In the genomic region with DNA sequence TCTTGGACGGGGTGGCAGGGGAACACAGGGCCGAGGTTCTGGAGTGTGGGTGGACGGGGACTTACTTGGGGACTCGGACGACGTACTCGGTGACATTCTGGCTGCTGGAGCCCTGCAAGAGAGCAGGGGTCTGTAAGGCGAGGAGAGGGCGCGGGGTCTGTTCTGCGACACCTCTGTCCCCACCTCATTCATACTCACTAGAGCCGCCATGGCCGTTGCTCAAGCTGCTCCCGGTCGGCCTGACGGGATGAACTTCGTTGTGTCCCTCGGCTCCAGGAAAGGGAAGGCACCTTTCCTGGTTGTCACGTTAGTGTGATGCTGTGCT, we compare ENCODE assay signal across 8 mouse cellular contexts. TPM values are rescaled to one million over a fixed set of nuclear protein-coding genes. Genes with fewer than 3 reads are reported as not detected.
DNase-seq lines count a peak whose midpoint lies in the region; ATAC-seq and TF ChIP-seq lines count a peak whose summit lies in the region.

No protein-coding gene starts in this region.

- H3K4me1 ChIP-seq in kidney, postnatal 0 days (replicated peaks; ENCODE audit: insufficient read depth, low read length): peaks cover 10% of the 10 kb centered on the region; the same call in 1 of the 2 replicates
- H3K4me1 ChIP-seq in embryonic facial prominence, embryonic 11.5 days (ENCODE audit: control insufficient read depth, insufficient read depth, low read length): no peaks in the 10 kb centered on the region
- H3K4me1 ChIP-seq in midbrain, postnatal 0 days (ENCODE audit: insufficient read depth, low read length): peaks cover 4% of the 10 kb centered on the region; the same call in 1 of the 2 replicates

- no peaks in the 10 kb centered on the region for H3K27me3 ChIP-seq in kidney, postnatal 0 days (ENCODE audit: insufficient read depth, low read length)
- no peaks in the 10 kb centered on the region for H3K27me3 ChIP-seq in embryonic facial prominence, embryonic 11.5 days (ENCODE audit: control insufficient read depth, insufficient read depth, low read length)
- H3K27me3 ChIP-seq in midbrain, postnatal 0 days (ENCODE audit: insufficient read depth, low read length): no peaks in the 10 kb centered on the region

- TF ChIP-seq CTCF in kidney, postnatal 0 days (IDR thresholded peaks at IDR 0.05; ENCODE audit: low read depth): no peak
- no peak for TF ChIP-seq CTCF in midbrain, postnatal 0 days (IDR thresholded peaks at IDR 0.05)

- ATAC-seq in kidney, postnatal 0 days (replicated peaks; ENCODE audit: low FRiP score, low read depth): peak; percentile 29
- ATAC-seq in embryonic facial prominence, embryonic 11.5 days (replicated peaks; ENCODE audit: insufficient number of reproducible peaks, low FRiP score, low TSS enrichment, low read depth): peak; percentile 26
- peak; percentile 52 for ATAC-seq in inflammation-experienced regulatory T-cells, adult 6 months
- ATAC-seq in midbrain, postnatal 0 days (ENCODE audit: low FRiP score): peak; percentile 34

- DNase-seq in kidney, postnatal 0 days (ENCODE audit: low spot score): no peak
- no peak for DNase-seq in kidney, adult 18-20 months
- no peak for DNase-seq in embryonic facial prominence, embryonic 11.5 days (ENCODE audit: low spot score)
- no peak for DNase-seq in midbrain, postnatal 0 days (ENCODE audit: low spot score)
- DNase-seq in right cerebral cortex, postnatal 4 days: no peak
- no peak for DNase-seq in urinary bladder, postnatal 10 days (ENCODE audit: low spot score)
- DNase-seq in right cerebral cortex, postnatal 14 days: no peak

- H3K9me3 ChIP-seq in kidney, postnatal 0 days (replicated peaks; ENCODE audit: low read length): no peaks in the 10 kb centered on the region
- no peaks in the 10 kb centered on the region for H3K9me3 ChIP-seq in embryonic facial prominence, embryonic 11.5 days (replicated peaks; ENCODE audit: control insufficient read depth, low read length)
- no peaks in the 10 kb centered on the region for H3K9me3 ChIP-seq in midbrain, postnatal 0 days (ENCODE audit: low read length)

- WGBS in kidney, postnatal 0 days: under 1% methylated on average over 19 of the region's 19 CpGs
- 1% methylated on average over 19 of the region's 19 CpGs for WGBS in embryonic facial prominence, embryonic 11.5 days
- WGBS in midbrain, postnatal 0 days: 1% methylated on average over 19 of the region's 19 CpGs

- peak overlapping the region; percentile 64 for H3K9ac ChIP-seq in kidney, postnatal 0 days (ENCODE audit: low read depth, low read length)
- H3K9ac ChIP-seq in embryonic facial prominence, embryonic 11.5 days (replicated peaks; ENCODE audit: low read length): peak overlapping the region; percentile 86
- peak overlapping the region; percentile 86 for H3K9ac ChIP-seq in midbrain, postnatal 0 days (replicated peaks; ENCODE audit: low read length, poor library complexity, severe bottlenecking)

- peak overlapping the region; percentile 59 for H3K4me3 ChIP-seq in kidney, postnatal 0 days (replicated peaks; ENCODE audit: low read depth, low read length)
- H3K4me3 ChIP-seq in embryonic facial prominence, embryonic 11.5 days (ENCODE audit: low read depth, low read length): peak overlapping the region; percentile 74
- peak overlapping the region; percentile 72 for H3K4me3 ChIP-seq in midbrain, postnatal 0 days (ENCODE audit: low read depth, low read length)

- H3K36me3 ChIP-seq in kidney, postnatal 0 days (ENCODE audit: insufficient read depth, low read length): peaks cover 23% of the 10 kb centered on the region
- H3K36me3 ChIP-seq in embryonic facial prominence, embryonic 11.5 days (replicated peaks; ENCODE audit: control insufficient read depth, insufficient read depth, low read depth, low read length): peaks cover 5% of the 10 kb centered on the region; the same call in 1 of the 2 replicates
- peaks cover 27% of the 10 kb centered on the region for H3K36me3 ChIP-seq in midbrain, postnatal 0 days (ENCODE audit: insufficient read depth, low read length)

- H3K4me2 ChIP-seq in kidney, postnatal 0 days (ENCODE audit: low read length): peak overlapping the region; percentile 72
- peak overlapping the region; percentile 84 for H3K4me2 ChIP-seq in embryonic facial prominence, embryonic 11.5 days (ENCODE audit: low read depth, low read length)
- peak overlapping the region; percentile 87 for H3K4me2 ChIP-seq in midbrain, postnatal 0 days (ENCODE audit: low read depth, low read length, poor library complexity, severe bottlenecking)

- H3K27ac ChIP-seq in kidney, postnatal 0 days: peak overlapping the region; percentile 65
- H3K27ac ChIP-seq in embryonic facial prominence, embryonic 11.5 days (replicated peaks; ENCODE audit: low read depth, low read length): no peak overlapping the region; the same call in none of the 2 replicates
- H3K27ac ChIP-seq in midbrain, postnatal 0 days (ENCODE audit: low read depth, low read length): peak overlapping the region; percentile 98

RNA-seq across cellular contexts. Expression of a gene that starts 0.2 kb away (rescaled TPM):
- 46.7 and 50.3 TPM in 2 replicates for polyA plus RNA-seq in kidney, postnatal 0 days (2015; fragmentation: Nextera tagmentation; extraction: Ambion mirVana)
- polyA plus RNA-seq in embryonic facial prominence, embryonic 11.5 days (2014; fragmentation: Nextera tagmentation; extraction: Ambion mirVana): 70.1 and 71.1 TPM in 2 replicates
- 10 to 100 TPM; 66.8 to 86.1 (median 78.3) TPM for polyA plus RNA-seq in inflammation-experienced regulatory T-cells, adult 6 months (2017; shearing (Covaris generic))
- 37.8 and 47.8 TPM in 2 replicates for total RNA-seq in midbrain, postnatal 0 days (2014; rRNA removed)
- 66.4 and 67.5 TPM in 2 replicates for polyA plus RNA-seq in midbrain, postnatal 0 days (2015; fragmentation: Nextera tagmentation; extraction: Ambion mirVana)

RNA-seq across cellular contexts. Expression of a gene that starts 0.4 kb away (rescaled TPM):
- 0.38 TPM in 1 of 2 replicates, not detected in the other for polyA plus RNA-seq in kidney, postnatal 0 days (2015; fragmentation: Nextera tagmentation; extraction: Ambion mirVana)
- polyA plus RNA-seq in embryonic facial prominence, embryonic 11.5 days (2014; fragmentation: Nextera tagmentation; extraction: Ambion mirVana): 0.18 TPM in 1 of 2 replicates, not detected in the other
- polyA plus RNA-seq in inflammation-experienced regulatory T-cells, adult 6 months (2017; shearing (Covaris generic)): 1 to 10 TPM in 1 of 3 experiments, under 1 TPM in 2; 0.51 to 1.7 (median 0.67) TPM
- 0.22 TPM in 1 of 2 replicates, not detected in the other for total RNA-seq in midbrain, postnatal 0 days (2014; rRNA removed)
- polyA plus RNA-seq in midbrain, postnatal 0 days (2015; fragmentation: Nextera tagmentation; extraction: Ambion mirVana): 0.38 TPM in 2 replicates

RNA-seq across cellular contexts. Expression of a gene that starts 11.1 kb away (rescaled TPM):
- 0.55 TPM in 1 of 2 replicates, not detected in the other for polyA plus RNA-seq in kidney, postnatal 0 days (2015; fragmentation: Nextera tagmentation; extraction: Ambion mirVana)
- not detected in 2 replicates for polyA plus RNA-seq in embryonic facial prominence, embryonic 11.5 days (2014; fragmentation: Nextera tagmentation; extraction: Ambion mirVana)
- 1 to 10 TPM in 1 of 3 experiments, under 1 TPM in 1, not detected in 1; 0.82 to 1.5 TPM for polyA plus RNA-seq in inflammation-experienced regulatory T-cells, adult 6 months (2017; shearing (Covaris generic))
- not detected in 2 replicates for total RNA-seq in midbrain, postnatal 0 days (2014; rRNA removed)
- polyA plus RNA-seq in midbrain, postnatal 0 days (2015; fragmentation: Nextera tagmentation; extraction: Ambion mirVana): 0.37 and 0.54 TPM in 2 replicates

RNA-seq across cellular contexts. Expression of a gene that starts 13.7 kb away (rescaled TPM):
- 61.2 and 65.7 TPM in 2 replicates for polyA plus RNA-seq in kidney, postnatal 0 days (2015; fragmentation: Nextera tagmentation; extraction: Ambion mirVana)
- polyA plus RNA-seq in embryonic facial prominence, embryonic 11.5 days (2014; fragmentation: Nextera tagmentation; extraction: Ambion mirVana): 39.5 and 40.2 TPM in 2 replicates
- polyA plus RNA-seq in inflammation-experienced regulatory T-cells, adult 6 months (2017; shearing (Covaris generic)): 10 to 100 TPM; 20.3 to 29.1 (median 22.2) TPM
- 44.3 and 64.8 TPM in 2 replicates for total RNA-seq in midbrain, postnatal 0 days (2014; rRNA removed)
- polyA plus RNA-seq in midbrain, postnatal 0 days (2015; fragmentation: Nextera tagmentation; extraction: Ambion mirVana): 75.5 and 75.8 TPM in 2 replicates

RNA-seq across cellular contexts. Expression of a gene that starts 20.4 kb away (rescaled TPM):
- polyA plus RNA-seq in kidney, postnatal 0 days (2015; fragmentation: Nextera tagmentation; extraction: Ambion mirVana): 35.6 and 36.2 TPM in 2 replicates
- polyA plus RNA-seq in embryonic facial prominence, embryonic 11.5 days (2014; fragmentation: Nextera tagmentation; extraction: Ambion mirVana): 38.7 and 40.0 TPM in 2 replicates
- polyA plus RNA-seq in inflammation-experienced regulatory T-cells, adult 6 months (2017; shearing (Covaris generic)): 10 to 100 TPM; 17.4 to 36.4 (median 31.4) TPM
- 73.6 and 76.9 TPM in 2 replicates for total RNA-seq in midbrain, postnatal 0 days (2014; rRNA removed)
- polyA plus RNA-seq in midbrain, postnatal 0 days (2015; fragmentation: Nextera tagmentation; extraction: Ambion mirVana): 25.3 and 31.6 TPM in 2 replicates
